Mouse (Mus musculus) heart, embryonic 11.5 days (tissue): ENCODE data around the gene Top2a. TPM values are rescaled to one million over a fixed set of nuclear protein-coding genes. Genes with fewer than 3 reads are reported as not detected.

ENCODE experiments used
- ATAC-seq: fragments of 200-750 bp; cut with Nextera tagmentation; replicated peaks from 2 replicates; pipeline ENCODE4 v1.8.0; 2017; ENCODE audit warnings: moderate library complexity; ENCODE audit not compliant: insufficient number of reproducible peaks, low FRiP score, low TSS enrichment
- H3K27ac ChIP-seq: fragments of 300-500 bp; sonication (generic); 2 replicates; pipeline ENCODE4 v1.5.1; 2014; ENCODE audit warnings: mild to moderate bottlenecking, low read depth, low read length
- H3K27me3 ChIP-seq: fragments of 300-500 bp; sonication (generic); 2 replicates; pipeline ENCODE4 v1.6.1; 2014; ENCODE audit warnings: mild to moderate bottlenecking, low read length, mixed read lengths; ENCODE audit not compliant: control insufficient read depth, insufficient read depth
- H3K36me3 ChIP-seq: fragments of 300-500 bp; sonication (generic); 2 replicates; pipeline ENCODE4 v1.6.1; 2014; ENCODE audit warnings: mild to moderate bottlenecking, low read length, moderate library complexity, mixed read lengths; ENCODE audit not compliant: control insufficient read depth, insufficient read depth
- H3K4me1 ChIP-seq: fragments of 300-500 bp; sonication (generic); 2 replicates; pipeline ENCODE4 v1.6.1; 2014; ENCODE audit warnings: low read length; ENCODE audit not compliant: control insufficient read depth, insufficient read depth
- H3K4me2 ChIP-seq: fragments of 300-500 bp; sonication (generic); 2 replicates; pipeline ENCODE4 v1.6.1; 2014; ENCODE audit warnings: mild to moderate bottlenecking, moderate library complexity
- H3K4me3 ChIP-seq: fragments of 300-500 bp; sonication (generic); 2 replicates; pipeline ENCODE4 v1.5.1; 2014; ENCODE audit warnings: low read depth, low read length
- H3K9ac ChIP-seq: fragments of 300-500 bp; sonication (generic); 2 replicates; pipeline ENCODE4 v1.6.1; 2014; ENCODE audit warnings: mild to moderate bottlenecking, low read depth, low read length, moderate library complexity
- H3K9me3 ChIP-seq: fragments of 300-500 bp; sonication (generic); replicated peaks from 2 replicates; pipeline ENCODE4 v1.6.1; 2016; ENCODE audit warnings: low read length; ENCODE audit not compliant: control insufficient read depth
- WGBS: fragments of 180-500 bp; shearing (Covaris S2); extraction: QIAGEN DNeasy Blood & Tissue Kit; methylation state at CpG from one replicate; pipeline ENCODE4 v1.1.7; 2014; ENCODE audit not compliant: insufficient replicate concordance; 5-methylcytosine and 5-hydroxymethylcytosine counted together
- polyA plus RNA-seq: library from polyadenylated mRNA; unstranded; fragments of >200 nt; fragmentation: Nextera tagmentation; extraction: Ambion mirVana; gene quantifications from 2 replicates; pipeline ENCODE4 v1.2.1, GENCODE M21; 2014

The Top2a gene
- polyA plus RNA-seq, 1 experiment from 2014 or later, result 220 TPM

GRCm38 (mm10) chr11:98966499-98967141, 57.4 kb downstream of the Top2a start:
- no peaks in the 10 kb centered on the region for H3K27me3 ChIP-seq
- WGBS, result 30% methylated on average over 9 of the region's 9 CpGs
- H3K9ac ChIP-seq, result 0 out of 2 replicates have a peak overlapping the region, but pooled peaks have one; percentile 2
- ATAC-seq, result no peak
- H3K9me3 ChIP-seq, result no peaks in the 10 kb centered on the region
- H3K4me2 ChIP-seq, result 0 out of 2 replicates have a peak overlapping the region, but pooled peaks have one; percentile 5
- H3K4me3 ChIP-seq, result peak overlapping the region; percentile 1; the same call in 1 of the 2 replicates
- peaks cover 97% of the 10 kb centered on the region for H3K4me1 ChIP-seq
- 0 out of 2 replicates have a peak overlapping the region, but pooled peaks have one; percentile 22 for H3K27ac ChIP-seq
- peaks cover 21% of the 10 kb centered on the region; the same call in 1 of the 2 replicates for H3K36me3 ChIP-seq

- Histone ChIP-seq H3K36me3 (peaks cover 17% of the 10 kb centered on the region; the same call in 1 of the 2 replicates), H3K9ac (peak overlapping the region; percentile 63), H3K27me3 (no peaks in the 10 kb centered on the region), H3K4me1 (peaks cover 96% of the 10 kb centered on the region), H3K4me3 (0 out of 2 replicates have a peak overlapping the region, but pooled peaks have one; percentile 65), H3K4me2 (peak overlapping the region; percentile 97), H3K27ac (peak overlapping the region; percentile 83), H3K9me3 (no peaks in the 10 kb centered on the region)
- WGBS, result 5% methylated on average over 11 of the region's 11 CpGs
- ATAC-seq, result no peak
These were observed 58.4 kb downstream of the Top2a start for GRCm38 (mm10) chr11:98965416-98966077.

- H3K4me3 ChIP-seq, result peak overlapping the region; percentile 65
- no peaks in the 10 kb centered on the region for H3K27me3 ChIP-seq
- H3K4me2 ChIP-seq, result peak overlapping the region; percentile 97
- H3K27ac ChIP-seq, result peak overlapping the region; percentile 83
- WGBS, result 31% methylated on average over 15 of the region's 15 CpGs
- no peak for ATAC-seq
- H3K36me3 ChIP-seq, result peaks cover 12% of the 10 kb centered on the region; the same call in 1 of the 2 replicates
- H3K9me3 ChIP-seq, result no peaks in the 10 kb centered on the region
- H3K4me1 ChIP-seq, result peaks cover 94% of the 10 kb centered on the region
- peak overlapping the region; percentile 63 for H3K9ac ChIP-seq
These were observed 59.2 kb downstream of the Top2a start for GRCm38 (mm10) chr11:98964616-98965415.

DNA sequence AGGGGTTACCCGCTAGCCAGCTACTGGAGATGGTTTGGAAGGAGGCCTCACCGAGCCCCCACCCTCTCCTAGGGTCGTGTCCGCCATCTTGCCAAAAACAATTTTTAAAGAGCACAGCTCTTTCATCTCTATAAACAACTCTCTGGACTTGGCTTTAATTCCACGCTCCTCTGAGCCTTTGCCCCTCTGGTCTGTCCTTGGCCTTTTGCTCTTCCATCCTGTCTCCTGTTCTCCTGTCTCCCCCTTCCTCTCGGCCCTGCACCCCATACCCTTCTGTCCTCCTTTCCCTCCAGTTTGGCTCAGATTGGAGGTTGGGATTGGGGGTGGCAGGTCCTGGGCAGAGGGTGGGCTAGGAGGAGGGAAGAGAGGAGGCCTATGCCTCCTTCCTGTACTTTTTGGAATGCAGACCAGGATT, 59.8 kb downstream of the Top2a start:
- Histone ChIP-seq H3K4me2 (peak overlapping the region; percentile 97), H3K4me1 (peaks cover 94% of the 10 kb centered on the region), H3K27ac (peak overlapping the region; percentile 83), H3K9me3 (no peaks in the 10 kb centered on the region), H3K27me3 (no peaks in the 10 kb centered on the region), H3K9ac (peak overlapping the region; percentile 63), H3K36me3 (peaks cover 10% of the 10 kb centered on the region; the same call in 1 of the 2 replicates), H3K4me3 (peak overlapping the region; percentile 65)
- WGBS, result 19% methylated on average over 6 of the region's 6 CpGs
- ATAC-seq, result no peak

- H3K4me2 ChIP-seq, result peak overlapping the region; percentile 97
- H3K27ac ChIP-seq, result peak overlapping the region; percentile 83
- H3K36me3 ChIP-seq, result peaks cover 10% of the 10 kb centered on the region; the same call in 1 of the 2 replicates
- no peaks in the 10 kb centered on the region for H3K9me3 ChIP-seq
- under 1% methylated on average over 32 of the region's 32 CpGs for WGBS
- peaks cover 92% of the 10 kb centered on the region for H3K4me1 ChIP-seq
- peak; percentile 75 for ATAC-seq
- no peaks in the 10 kb centered on the region for H3K27me3 ChIP-seq
- peak overlapping the region; percentile 63 for H3K9ac ChIP-seq
- H3K4me3 ChIP-seq, result peak overlapping the region; percentile 65
These were observed 60.6 kb downstream of the Top2a start for GRCm38 (mm10) chr11:98963191-98964021.

GRCm38 (mm10) chr11:98962421-98963095, 61.4 kb downstream of the Top2a start:
- H3K4me3 ChIP-seq, result peak overlapping the region; percentile 65
- no peaks in the 10 kb centered on the region for H3K27me3 ChIP-seq
- H3K4me1 ChIP-seq, result peaks cover 84% of the 10 kb centered on the region
- peak overlapping the region; percentile 97 for H3K4me2 ChIP-seq
- no peaks in the 10 kb centered on the region for H3K9me3 ChIP-seq
- peak overlapping the region; percentile 63 for H3K9ac ChIP-seq
- H3K36me3 ChIP-seq, result peaks cover 5% of the 10 kb centered on the region; the same call in 1 of the 2 replicates
- peak overlapping the region; percentile 83 for H3K27ac ChIP-seq
- no peak for ATAC-seq
- 10% methylated on average over 12 of the region's 12 CpGs for WGBS

GRCm38 (mm10) chr11:98961766-98962165, 62.2 kb downstream of the Top2a start:
- no peaks in the 10 kb centered on the region for H3K27me3 ChIP-seq
- H3K36me3 ChIP-seq, result peaks cover 2% of the 10 kb centered on the region
- peak overlapping the region; percentile 97 for H3K4me2 ChIP-seq
- no peak overlapping the region for H3K27ac ChIP-seq
- ATAC-seq, result no peak
- peak overlapping the region; percentile 78 for H3K9ac ChIP-seq
- WGBS, result 16% methylated on average over 8 of the region's 8 CpGs
- H3K4me1 ChIP-seq, result peaks cover 78% of the 10 kb centered on the region
- H3K4me3 ChIP-seq, result peak overlapping the region; percentile 65
- H3K9me3 ChIP-seq, result no peaks in the 10 kb centered on the region
